Mouse (Mus musculus): Measurements from ENCODE around the gene Nav1.
"Not testable (repeated sequence)": the region's sequence is repeated elsewhere in the genome, so short reads cannot be mapped to it uniquely, and the experiment has no call there.

Gene Nav1

GRCm38 (mm10) chr1:135514913-135515632 lies 92.0 kb downstream of the Nav1 start:
- no peak for DNase-seq

- no peak for DNase-seq
Observed at GRCm38 (mm10) chr1:135514046-135514445, 93.0 kb downstream of the Nav1 start.

DNA sequence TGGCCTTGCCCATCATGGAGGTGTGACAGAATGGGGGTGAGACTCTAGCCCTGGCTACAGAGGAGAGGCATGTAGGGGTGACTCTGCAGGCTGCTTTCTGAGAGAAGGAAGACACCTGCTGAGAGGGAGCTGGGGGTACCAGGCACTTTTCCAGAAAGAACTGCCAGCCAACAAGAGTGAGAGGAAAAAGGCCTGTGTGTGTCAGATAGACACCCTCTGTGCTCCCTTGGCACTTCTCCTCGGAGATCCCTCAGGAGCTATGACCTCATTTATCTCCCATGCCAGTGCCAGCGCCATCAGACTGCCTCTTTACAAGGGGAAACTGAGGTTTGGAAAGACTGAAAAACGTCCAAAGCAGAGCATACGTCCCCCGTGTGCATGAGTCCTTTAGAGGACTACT lies 93.6 kb downstream of the Nav1 start:
- DNase-seq, result peak; percentile 65

DNA sequence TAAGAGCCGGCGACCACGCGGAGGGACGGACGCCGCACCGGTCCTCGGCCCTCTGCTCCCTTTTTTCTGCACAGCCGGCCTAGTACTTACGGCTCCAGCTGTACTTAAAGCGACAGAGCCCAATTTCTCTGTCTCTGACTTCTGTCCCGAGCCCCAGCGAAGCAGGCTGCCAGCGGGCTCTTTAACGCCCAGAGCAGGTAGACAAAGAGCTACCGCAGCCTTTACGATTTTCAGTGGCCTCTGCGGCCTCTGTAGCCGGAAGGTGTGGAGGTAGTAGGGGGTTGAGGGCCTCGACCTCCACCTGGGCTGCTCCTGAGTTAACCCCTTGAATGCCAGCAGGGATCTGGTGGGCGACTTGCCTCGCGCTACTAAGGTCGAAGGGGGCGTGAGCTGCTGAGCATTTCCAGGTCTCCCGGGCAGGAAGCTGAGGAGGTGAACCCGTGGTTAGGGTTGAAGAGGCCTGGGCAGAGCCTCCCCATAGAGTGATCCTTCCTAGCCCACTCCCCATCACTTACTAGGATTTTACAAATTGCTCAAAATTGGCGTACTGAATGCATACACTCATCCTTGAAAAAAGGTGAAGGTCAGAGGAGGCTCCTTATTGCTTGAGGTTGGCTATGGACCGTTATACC lies 96.6 kb downstream of the Nav1 start:
- no peak for DNase-seq

DNA sequence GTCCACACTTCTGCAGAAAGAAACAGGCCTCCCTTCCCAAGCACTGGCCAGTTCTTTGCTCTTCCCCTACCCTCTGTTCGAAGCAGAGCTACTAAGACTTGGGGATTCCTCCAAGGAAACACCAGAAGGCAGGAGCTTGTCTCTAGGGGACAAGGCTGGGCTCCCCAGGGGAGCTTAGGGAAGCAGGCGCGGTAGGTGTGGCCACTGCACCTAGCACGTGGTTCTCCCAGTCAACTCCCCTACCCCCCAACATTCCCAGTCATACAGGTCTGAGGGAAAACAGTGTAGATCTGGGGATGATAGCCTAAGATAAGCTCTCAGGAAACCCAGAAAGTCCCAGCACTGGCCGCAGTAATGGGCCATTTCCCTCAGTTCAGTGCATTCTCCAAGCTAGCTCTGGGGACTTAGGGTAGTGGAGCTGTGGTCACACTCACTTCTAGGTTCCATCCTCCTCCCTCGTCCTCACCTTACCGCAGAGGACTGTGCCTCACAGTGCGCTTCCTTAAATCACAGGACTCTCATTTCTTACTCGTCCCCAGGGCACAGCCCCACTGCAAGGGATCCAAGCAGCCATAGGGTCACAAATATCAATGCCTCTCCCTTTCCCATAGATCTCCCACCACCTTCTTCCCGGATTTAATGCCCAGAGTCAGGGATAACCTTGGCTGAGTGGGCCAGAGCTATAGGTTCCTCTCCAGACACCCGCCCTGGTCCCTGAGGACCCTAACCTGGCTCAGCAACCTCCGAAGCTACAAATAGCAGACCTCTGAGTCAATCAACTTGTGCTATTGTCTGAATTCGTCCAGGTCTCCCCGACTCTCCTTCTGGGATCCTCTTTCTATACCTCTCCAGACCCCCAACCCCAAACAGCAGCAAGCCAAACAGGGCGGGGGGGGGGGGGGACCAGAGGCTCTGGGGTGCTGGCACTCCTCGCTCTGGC lies 97.7 kb downstream of the Nav1 start:
- no peak for DNase-seq

- no peak for DNase-seq
Observed at GRCm38 (mm10) chr1:135508349-135508634, 98.8 kb downstream of the Nav1 start.

- no peak for DNase-seq
Observed at GRCm38 (mm10) chr1:135507572-135508348, 99.3 kb downstream of the Nav1 start.

- DNase-seq, result no peak
Observed at GRCm38 (mm10) chr1:135505499-135505898, 101.6 kb downstream of the Nav1 start.

DNA sequence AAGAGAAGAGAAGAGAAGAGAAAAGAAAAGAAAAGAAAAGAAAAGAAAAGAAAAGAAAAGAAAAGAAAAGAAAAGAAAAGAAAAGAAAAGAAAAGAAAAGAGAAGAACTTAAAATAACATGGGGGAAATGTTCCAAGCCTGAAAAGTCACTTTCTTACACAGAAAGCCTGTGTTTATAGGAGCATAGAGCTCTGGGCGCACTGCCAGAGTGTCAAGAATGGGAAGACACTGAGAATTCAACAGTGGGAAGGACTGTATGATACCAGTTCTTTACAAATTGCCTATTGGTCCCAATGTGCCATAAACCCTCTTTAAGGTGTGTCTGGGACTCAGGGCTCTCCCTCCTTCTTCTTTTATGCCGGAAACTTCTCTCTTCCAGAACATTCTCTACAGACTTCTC lies 103.7 kb downstream of the Nav1 start:
- DNase-seq, result no peak

DNA sequence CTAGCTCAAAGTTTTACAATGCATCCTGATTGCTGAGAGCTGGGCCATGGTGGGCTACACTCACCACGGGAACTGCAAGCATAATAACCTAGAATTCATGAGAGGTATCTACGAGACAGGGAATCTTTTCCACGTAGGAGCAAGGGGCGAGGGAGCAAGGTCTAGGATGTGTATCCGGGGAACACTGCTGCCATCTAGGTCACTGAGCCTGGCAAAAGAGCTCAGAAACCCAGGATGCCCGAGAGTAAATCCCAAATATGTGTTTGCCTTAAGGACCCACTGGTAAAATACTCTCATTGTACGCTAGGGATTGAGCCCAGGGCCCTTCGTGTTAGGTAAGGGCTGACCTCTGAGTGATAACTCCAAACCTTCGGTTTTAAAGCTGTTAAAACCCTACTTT lies 104.3 kb downstream of the Nav1 start:
- no peak for DNase-seq

GRCm38 (mm10) chr1:135502135-135502534 lies 105.0 kb downstream of the Nav1 start:
- no peak for DNase-seq

DNA sequence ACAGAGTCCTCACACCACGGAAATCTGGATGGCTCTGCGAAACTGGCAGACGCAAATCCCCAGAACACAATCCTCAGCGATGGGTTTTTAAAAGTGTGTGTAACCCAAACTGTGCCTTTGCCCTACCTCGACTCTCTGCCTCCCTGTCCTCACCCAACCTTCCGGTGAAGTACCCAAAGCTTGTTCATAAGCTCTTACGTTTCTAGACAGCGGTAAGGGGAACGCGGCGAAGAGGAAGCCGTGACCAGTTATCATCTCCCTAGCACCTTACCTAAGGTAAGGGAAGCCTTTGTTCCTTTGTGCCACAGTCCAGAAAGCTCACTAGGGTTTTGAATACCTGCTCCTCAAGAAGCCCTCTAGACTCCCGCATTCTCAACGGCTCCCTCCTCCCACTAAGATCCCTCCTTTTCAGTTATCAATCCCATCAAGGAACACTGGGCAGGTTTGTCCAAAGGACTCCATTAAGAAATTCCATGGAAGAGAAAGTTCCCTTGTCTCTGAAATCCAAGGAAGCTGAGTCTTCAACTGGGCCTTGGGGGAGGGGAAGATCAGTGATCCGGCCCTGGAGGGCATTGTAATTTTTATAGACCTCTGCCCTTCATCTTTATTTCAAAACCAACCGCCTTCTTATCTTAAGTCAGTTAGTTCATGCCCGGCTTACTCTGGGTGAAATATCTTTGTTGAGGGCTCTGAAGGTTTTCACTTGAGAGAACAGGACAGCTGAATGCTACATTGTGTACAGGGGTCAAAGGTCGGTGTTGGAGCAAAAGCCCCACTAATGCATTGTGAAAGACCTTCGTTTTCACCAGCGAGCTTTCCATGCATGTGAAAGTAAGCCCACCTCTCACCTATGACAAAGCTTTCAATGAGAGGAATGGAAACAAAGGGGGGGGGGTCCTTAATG lies 108.4 kb downstream of the Nav1 start:
- DNase-seq, result no peak

DNA sequence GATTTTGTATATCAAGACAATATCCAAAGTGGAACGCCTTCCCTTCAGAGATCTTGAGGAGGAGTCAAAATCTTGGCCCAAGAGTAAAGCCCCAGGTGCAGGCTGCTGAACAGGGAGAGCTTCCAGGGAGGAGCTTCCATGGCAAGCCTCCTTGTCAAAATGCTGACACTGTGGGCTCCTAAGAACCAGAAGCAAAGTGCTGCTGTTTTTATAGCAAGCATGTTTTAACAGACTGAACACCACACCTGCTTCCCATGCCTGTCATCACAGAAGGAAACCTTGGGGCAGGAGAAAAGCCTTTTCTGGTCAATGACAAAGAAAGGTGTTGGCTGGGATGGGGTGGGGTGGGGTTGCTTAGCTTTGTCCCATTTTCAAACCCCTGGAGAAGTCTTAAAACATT lies 112.0 kb downstream of the Nav1 start:
- no peak for DNase-seq

- DNase-seq, result no peak
Observed at GRCm38 (mm10) chr1:135493862-135494261, 113.2 kb downstream of the Nav1 start.

DNA sequence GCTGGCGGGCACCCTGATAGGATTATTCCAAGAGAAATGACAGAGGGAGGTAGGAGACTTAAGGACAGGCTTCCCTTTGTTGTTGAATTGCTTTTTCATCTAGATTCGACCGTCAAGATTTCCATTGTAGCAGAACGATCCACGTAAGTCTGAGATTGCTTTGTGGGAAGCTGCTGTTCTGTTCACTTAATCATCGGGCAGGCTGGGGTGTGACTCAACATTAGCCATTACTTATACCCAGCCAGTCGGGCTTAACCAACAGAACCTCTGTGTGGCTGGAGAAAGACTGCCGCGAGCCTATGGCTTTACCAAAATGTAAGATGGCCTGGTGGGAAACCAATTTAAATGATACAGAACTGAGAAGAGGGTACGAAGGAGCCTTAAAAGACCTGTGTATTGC lies 114.7 kb downstream of the Nav1 start:
- DNase-seq, result no peak

DNA sequence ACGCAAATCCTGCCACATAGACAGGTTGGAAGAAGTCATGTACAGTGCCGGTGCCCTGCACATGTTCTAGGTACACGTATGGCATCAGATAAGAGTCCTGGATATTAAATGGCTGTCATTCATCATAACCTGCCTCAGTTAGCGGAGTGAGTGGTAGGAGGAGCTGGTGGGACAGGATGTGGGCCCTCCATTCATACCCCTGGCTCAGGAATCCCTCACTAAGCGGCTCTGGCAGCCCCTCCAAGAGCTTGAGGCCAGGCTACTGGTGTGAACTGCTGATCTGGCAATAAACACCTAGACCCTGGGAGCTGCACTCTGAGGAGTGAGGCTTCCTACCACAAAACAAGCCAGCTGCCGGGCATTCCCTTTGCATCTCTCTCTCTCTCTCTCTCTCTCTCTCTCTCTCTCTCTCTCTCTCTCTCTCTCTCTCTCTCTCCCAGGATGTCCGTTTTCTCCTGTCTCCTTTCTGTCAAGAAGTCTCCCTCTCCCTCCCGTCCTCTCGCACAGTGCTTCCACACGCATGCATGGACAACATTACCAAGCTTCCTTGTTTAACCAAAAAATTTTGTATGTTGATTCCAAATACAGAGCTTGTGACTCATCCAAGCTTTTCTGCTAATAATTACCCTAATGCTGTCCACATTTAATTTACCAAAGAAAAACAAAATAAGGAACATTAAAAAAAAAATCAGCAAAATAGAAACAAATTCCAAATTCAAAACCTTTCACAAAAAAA lies 116.0 kb downstream of the Nav1 start:
- DNase-seq, result no peak

DNA sequence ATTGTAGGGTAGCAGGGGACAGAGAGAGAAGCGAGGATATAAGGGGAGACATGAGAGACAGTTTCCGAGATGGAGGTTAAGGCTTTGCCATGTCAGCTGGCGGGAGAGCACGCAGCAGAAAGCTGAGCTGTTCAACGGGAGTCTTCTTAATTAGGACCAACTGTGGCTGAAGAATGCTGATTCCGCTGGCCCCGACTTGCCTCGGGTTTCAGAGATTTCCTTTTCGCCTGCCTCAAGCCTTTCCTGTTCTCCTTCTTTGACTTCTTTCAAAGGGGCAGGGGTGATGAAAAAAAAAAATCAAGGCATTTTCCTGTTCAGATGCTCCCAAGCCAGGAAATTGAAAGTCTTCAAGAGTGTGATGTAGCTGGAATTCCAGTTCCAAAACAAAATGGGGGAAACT lies 118.2 kb downstream of the Nav1 start:
- no peak for DNase-seq

DNA sequence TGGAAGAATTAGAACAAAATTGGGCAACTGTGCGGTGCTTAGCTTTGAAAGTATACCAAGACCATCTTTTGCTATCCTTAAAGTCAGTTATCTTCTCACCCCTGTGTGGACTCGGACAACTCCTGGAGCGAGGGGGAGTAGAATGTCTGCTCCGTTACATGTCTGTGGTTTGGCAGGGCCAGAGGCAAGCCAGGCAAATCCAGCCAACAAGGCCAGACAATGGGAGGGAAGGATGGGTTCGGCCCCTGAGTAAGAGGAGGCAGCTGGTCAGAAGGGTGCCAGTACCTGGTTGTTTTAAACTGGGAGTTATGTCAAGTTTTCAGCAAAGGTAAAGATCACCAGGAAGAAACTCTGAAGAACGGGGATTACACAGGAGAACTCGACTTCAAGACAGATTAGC lies 121.9 kb downstream of the Nav1 start:
- DNase-seq, result no peak

DNA sequence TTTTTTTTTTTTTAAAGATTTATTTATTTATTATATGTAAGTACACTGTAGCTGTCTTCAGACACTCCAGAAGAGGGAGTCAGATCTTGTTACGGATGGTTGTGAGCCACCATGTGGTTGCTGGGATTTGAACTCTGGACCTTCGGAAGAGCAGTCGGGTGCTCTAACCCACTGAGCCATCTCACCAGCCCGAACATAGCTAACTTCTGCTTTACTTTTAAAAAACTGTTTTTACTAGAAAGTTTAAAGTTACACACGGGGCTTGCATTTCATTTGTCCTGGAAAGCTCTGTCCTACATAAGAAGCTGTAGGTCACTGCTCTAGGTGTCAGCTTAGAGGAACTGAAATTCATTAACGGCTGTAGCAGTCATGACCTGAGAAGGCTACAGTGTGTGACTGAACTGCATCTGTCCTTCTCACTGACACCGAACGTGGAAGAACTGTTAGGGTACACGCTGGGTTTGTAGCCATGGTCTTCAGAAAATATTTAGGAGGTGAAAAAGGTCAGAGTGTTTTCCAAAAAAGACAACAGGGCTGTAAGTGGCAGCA lies 122.5 kb downstream of the Nav1 start:
- not testable (repeated sequence) for DNase-seq

- no peak for DNase-seq
Observed at GRCm38 (mm10) chr1:135483971-135484370, 123.1 kb downstream of the Nav1 start.

DNA sequence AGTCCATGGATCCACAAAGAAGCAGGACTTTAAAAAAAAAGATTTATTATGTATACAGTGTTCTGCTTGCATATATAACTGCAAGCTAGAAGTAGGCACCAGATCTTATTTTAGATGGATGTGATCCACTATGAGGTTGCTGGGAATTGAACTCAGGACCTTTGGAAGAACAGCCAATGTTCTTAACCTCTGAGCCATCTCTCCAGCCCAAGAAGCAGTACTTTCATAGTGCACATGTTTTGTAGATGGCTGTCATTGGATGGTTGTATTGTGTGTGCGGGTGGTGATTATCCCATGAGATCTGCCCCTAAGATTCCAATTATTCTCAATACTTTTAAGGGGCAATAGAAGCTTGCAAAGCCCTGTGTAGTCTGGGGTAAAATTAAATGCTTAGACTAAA lies 124.4 kb downstream of the Nav1 start:
- no peak for DNase-seq

All from layer of hippocampus, adult 9-11 months (tissue).